Mouse (Mus musculus): ENCODE data around the gene Slc7a8.
A peak's percentile ranks its signal among the peaks of the same experiment; 100 is the strongest.

Gene Slc7a8

DNA sequence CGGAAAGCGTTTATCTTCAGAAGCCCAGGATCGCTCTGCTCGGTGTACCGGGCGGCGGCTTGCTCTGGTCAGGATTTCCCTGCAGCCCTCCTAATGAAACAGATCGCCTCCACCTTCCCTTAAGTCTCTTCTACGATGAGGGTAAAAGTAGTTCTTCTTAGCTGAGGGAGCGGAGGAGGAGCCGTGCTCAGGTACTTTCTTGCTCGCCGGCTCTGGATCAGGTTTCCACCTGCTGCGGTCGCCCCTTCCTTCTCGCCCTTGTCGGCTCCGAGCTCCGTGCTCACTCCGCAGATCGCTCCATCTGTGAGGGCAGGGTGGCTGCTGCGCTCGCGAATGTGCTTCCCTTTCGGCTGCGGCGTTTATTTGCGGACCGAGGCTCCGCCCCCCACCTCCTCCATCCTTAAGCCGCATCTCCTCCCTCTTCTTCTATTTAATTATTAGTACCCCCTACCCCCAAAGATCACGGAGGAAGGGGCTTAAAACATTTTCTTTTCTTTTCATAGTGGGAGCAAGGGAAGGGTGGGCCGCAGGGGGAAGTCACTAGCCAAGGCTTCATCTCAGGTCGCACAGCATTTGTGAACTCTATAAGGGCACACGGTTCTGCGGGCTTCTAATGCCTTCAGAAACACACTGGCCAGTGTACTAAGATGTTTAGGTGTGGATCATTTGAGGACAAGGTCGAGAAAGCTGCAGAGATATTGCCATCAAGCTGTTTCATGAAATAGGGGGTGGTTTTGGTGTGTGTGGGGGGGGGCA, at the start of gene Slc7a8:
Gene Slc7a8, minus strand, starts transcription at position 337 of the 756 bp plus-strand sequence.
- peak; percentile 57 for DNase-seq (ENCODE audit: low spot score)

DNA sequence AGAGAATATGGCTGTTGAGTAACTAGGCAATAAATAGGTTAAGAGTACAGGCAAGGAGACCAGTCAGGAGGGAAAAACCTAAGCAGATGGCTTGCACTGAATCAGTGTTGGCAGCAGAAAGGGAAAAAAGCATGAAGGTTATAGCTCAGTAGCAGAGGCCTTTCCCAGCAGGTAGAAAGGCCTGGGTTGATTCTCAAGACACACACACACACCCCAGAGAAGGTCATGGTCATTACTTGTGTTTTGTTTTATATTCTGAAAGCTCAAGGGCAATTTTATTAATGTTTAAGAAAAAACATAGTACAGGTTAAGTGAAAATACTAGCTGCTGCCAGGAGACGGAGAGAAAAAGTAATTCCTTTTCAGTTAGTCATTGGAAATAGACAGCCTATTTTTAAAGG, 42.0 kb upstream of the Slc7a8 start:
- DNase-seq (ENCODE audit: low spot score): no peak

DNA sequence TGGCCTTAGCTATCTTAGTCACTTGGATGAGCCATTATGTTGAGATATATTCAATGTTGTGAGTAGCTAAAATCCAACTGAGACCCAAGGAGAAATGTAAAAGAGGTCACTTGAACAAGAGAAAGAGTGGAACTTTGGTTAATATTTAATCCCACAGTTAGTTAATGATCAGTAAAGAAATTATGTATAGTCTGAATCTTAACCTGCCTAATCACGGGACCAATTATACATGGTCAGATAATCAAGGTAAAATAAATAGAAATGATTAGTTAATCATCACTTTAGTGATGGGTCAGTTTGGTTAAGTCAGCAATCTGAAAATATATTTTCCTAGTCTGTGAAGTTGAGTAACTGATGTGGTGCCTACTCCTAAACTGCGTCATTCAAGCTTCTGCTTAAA, 40.6 kb upstream of the Slc7a8 start:
- DNase-seq (ENCODE audit: low spot score): no peak

DNA sequence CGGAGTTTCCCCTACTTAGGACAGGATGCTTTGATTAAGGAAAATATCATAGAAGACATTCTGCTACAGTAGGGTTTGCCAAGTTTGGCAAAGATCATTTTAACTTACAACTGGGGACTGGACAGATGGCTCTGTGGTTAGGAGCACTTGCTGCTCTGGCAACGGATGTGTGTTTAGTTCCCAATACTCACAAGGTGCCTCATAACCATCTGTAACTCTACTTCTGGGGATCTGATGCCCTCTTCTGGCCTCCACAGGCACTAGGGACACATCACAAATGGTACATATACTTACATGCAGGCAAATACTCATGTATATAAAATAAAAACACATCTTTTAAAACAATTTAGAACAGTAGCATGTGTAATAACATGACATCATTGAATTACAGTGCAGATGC, 36.0 kb upstream of the Slc7a8 start:
- no peak for DNase-seq (ENCODE audit: low spot score)

DNA sequence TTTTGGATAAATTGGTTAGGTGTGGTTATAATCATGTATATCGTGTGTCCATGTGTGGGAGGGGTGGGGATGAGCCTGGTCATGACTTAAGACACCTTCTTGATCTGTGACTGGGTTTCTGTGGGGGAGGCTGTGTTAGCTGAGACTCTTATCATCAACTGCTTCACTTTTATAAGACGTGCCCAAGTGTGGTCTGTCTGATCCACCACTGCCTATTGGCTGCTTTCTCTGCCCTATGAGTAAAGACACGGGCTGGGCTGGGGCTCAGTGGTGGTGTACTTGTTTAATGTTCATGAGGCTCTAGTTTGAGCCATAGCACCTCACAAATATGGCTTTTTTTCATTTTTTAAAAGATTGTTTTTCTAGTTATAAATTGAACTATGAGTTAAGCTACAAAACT, 34.0 kb upstream of the Slc7a8 start:
- no peak for DNase-seq (ENCODE audit: low spot score)

DNA sequence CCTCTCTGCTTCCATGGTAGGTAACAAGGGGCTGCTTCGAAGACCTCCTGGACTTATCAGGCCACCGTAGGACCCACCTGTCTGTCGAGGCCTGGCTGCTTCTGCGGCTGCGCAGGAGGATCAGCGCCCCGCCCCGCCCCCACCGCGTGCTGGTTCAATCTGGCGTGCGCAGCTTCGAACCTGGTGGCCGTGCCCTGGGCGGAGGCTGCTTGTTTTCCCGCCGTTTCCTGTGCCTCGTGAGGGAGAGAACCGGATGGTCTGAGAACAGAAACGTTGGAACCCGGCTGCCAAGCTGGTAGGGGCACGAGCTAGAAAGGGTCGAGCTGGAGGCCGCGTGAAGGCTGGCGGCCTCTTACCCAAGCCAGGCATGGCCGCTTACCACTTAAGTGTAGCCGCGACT, 32.2 kb upstream of the Slc7a8 start, which contains the start of gene Rnf212b:
Gene Rnf212b, plus strand, starts transcription at position 151 of the 400 bp plus-strand sequence.
- DNase-seq (ENCODE audit: low spot score): no peak

DNA sequence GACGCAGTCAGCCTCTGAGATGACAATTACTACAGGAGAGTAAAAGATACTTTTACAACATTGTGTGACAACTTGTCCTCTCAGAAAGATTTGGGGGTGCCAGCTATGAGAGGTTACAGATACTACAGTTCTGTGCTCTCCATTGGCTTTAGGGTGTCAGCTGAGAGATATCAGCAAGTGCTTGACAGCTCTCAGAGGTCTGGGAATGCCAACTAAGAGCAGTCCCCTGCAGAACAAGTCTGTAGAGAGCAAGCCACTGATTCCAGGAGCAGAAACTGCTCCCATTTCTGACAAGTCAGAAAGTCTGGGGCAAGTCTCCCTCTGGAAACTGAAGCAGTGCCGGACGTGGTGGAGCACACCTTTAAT, 27.9 kb upstream of the Slc7a8 start:
- no peak for DNase-seq (ENCODE audit: low spot score)

DNA sequence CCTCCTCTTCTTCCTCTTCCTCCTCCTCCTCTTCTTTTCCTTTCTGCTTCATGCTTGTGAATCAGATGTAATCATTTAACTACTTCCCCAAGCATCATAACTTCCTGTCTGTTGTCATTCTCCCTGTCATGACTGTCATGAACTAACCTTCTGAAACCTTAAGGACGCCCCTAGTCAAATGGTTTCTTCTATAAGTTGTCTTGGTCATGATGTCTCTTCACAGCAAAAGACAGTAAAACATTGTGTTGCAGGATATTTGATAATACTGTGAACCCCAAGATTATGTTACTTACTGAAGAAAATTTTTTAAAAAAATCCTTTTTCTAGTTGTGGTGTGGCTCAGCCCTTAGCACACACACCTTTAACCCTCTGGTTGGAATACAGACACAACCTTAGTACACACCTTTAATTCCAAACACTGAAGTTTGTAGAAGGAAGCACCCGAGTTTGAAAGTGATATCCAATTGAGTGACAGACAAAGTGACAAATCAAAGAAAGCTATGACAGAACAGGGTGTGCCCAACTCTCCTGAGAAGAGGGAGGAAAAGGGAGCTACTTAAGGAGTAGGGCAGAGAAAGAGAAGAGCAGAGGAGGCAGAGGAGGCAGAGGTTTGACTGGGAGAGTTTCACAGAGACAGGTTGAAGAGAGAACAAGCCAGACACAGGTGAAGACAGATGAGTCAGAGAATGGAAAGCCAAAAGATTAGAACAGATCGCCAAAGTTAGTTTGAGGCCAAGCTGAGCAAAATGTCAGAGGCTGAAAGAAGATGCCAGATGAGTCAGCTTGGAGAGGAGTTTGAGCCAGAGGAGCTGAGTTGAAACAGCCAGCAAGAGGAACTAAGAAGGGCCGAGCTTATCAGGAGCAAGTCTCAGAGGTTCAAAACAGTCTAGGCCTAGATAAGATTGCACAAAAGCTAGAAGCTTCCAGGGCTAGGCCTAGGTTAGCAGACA, 27.2 kb upstream of the Slc7a8 start:
- DNase-seq (ENCODE audit: low spot score): no peak

DNA sequence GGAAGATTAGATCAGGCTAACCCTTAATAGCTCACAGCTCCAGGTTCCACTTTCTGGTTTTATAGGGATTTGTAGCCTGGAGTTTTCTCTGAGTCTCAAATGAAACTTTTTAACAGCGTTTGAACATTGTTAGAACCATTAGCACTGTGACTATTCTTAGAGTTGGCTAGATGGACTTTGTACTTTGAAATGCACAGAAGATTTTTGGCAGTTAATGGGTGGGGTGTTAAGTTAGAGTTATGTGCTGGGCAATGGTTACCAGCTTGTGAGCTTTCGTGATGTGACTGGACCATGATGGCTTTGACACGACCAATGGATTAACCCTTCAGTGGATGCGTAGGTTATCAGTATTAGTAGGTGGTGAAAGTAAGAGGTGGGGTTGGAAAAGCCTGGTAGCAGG, 24.4 kb upstream of the Slc7a8 start:
- no peak for DNase-seq (ENCODE audit: low spot score)

DNA sequence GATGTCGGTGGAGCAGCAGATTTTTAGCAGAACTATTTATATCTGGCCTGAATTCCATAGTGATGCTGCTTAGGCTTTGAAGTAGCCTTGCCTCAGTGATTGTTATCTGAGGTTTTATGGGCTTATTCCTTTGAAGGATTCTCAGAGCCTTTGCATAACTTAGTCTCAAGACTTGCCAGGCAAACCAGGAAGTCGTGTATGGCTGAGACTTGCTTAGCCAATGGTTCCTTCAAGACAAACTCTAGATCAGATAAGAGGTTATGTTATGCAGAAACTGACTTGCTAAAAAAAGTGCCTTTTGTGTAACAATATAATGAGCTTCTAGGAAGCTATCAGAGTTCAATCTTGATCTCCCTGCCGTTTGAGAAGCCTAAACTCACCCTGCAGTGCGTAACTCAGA, 20.7 kb upstream of the Slc7a8 start:
- no peak for DNase-seq (ENCODE audit: low spot score)

DNA sequence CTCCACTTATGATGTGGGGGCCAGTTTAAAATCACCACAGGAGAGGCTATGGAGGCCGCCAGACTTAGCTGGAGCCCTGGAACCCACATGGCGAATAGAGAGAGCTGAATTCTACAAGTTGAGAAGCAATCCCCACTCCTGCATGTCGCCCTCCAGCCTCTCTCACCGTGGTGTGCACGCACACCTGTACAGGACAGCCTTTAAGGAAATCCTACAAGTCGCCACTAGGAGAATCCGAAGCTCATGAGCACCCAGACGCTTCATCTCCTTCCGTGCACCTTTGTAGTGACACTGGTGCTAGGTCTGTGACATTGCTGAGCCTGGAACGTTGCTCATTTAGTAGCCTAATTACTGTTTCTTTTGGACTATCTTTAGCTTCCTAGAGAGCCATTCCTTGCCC, 17.9 kb upstream of the Slc7a8 start:
- no peak for DNase-seq (ENCODE audit: low spot score)

DNA sequence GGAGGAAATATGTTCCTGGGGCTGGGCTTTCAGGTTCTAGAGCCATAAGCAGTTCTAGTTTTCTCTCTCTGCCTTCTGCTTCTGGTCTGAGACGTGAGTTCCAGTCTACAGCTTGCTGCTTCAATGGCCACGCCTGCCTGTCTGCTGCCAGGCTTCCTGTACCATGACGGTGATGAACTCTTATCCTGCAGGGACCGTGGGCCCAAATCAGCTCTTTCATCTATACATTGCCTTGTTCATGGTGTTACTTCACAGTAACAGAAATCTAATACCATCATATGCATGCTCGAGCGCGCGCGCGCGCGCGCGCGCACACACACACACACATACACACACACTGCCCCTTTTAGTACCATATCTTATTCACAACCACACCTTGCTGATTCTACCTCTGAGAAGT, 15.0 kb upstream of the Slc7a8 start:
- DNase-seq (ENCODE audit: low spot score): no peak

DNA sequence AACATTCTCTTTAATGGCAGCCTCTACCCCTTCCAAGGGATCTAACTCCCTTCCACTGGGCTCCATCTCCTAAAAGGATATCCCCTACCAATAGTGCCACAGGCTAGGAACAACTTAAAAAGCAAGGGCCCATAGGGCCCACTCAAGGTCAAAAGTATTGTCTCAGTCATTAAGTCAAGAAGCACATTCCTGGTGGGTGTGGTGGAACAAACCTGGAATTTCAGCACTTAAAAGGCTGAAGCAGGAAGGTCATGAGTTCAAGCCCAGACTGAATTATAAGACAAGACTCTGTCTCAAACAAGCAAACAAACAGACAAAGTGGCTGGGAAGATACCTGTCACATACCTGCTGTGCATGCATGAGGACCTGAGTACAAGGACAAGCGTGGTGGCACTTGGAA, 14.2 kb upstream of the Slc7a8 start:
- no peak for DNase-seq (ENCODE audit: low spot score)

DNA sequence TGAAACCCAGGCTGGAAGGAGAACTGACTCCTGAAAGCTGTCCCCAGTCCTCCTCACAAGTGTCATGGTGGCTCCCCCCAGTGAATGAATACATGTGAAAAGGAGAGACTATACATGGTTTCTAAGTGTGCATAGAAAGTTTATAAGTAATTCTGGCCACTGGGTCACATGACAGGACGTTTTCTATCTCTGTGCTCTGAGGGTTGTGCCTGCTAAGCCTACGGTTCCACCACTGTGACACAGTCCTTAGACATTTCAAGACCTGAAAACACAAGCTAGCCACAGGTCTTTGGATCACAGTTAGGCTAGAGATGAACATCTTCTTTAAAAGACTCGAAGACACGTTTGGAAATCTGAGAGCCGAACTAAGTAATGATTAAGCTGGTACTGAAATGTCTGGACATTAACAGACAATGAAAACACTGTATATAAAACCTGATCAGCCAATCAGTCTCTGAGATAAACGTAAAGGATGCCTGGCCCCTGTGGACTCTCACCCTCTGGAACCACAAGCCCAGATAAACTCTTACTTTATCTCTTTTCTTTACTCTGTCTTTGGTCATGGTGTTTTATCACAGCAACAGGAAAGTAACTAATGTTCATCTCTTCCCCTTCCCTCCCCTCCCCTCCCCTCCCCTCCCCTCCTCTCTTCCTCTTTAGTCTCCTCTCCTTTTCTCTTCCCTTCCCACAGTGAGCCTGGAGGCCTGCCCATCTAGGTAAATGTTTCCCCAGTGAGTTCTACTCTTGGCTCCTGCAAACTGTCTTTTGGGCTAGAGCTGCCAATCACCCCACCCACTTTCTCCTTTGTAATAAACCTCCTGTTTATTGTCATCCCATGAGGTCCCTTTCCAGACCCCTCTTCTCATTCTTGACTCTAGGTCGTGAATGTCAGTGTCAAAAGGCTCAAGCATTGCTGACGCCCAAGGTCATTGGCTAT, 12.4 kb upstream of the Slc7a8 start:
- no peak for DNase-seq (ENCODE audit: low spot score)

DNA sequence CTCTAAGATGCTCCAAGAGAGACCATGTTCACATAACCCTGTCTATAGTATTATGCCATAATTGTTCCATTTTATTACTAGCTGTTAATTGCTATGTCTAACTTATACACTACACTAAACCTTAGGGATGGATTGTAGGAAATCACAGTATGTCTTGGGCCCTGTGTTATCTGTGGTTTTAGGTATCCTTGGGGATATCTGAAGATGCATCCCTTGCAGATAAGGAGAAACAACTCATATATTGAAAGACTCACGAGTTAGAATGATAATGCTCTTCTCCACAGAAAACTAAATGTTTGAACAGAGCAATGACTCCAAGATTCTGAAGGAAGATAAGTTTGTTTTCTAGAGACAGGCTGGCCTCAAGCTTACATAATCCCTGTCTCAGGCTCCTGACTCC, 11.6 kb upstream of the Slc7a8 start:
- DNase-seq (ENCODE audit: low spot score): no peak

DNA sequence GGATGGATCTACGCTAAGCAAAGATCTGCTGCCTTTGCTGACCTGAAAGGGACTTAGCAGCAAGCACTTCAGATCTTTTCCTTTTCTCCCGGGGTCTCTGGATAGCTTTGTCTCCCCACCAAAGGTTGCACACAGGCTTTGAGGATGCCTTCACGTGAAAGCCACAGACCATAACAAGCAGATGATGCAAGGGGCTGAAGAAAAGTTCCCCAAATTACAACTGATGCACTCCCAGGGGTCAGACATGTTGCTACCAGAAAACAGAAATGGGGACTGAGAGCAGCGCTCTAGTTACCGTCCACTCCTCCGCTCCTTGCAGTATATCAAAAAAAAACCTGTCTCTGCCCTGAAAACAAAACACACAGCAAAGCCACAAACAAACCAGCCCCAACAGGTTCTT, 10.4 kb upstream of the Slc7a8 start:
- no peak for DNase-seq (ENCODE audit: low spot score)

DNA sequence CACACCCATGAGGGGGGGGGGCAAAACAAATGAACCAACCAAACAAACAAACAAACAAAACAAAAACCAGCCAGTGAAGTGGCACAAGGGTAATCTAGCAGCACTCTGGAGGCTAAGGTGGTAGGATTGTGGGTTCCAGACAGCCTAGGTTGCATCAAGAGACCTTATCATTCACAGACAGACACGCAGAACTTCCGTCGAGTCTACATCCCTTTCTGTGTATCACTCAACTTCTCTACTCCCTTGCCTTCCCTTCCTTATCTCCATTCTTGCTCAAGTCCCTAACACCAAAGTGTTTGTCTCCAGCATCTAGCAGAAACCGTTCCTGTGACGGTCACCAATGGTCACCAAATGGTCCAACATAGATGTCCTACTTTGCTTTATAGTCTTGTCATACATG, 6.5 kb upstream of the Slc7a8 start:
- no peak for DNase-seq (ENCODE audit: low spot score)

DNA sequence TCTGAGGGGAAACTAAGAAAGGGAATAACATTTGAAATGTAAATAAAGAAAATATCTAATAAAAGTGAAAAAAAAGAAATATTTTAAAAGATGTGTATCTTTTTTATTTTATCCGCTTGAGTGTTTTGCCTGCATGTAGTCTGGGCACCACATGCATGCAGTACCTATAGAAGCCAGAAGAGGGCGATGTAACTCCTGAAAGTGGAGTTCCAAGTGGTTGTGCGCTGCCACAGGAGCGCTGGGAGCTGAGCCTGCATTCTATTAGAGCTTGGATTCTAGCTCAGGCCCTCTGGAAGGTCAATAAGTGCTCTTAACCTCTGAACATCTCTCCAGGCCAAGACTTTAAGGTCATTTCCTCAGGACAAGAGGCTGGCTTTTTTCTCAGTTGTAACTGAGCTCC, 5.5 kb upstream of the Slc7a8 start:
- no peak for DNase-seq (ENCODE audit: low spot score)

DNA sequence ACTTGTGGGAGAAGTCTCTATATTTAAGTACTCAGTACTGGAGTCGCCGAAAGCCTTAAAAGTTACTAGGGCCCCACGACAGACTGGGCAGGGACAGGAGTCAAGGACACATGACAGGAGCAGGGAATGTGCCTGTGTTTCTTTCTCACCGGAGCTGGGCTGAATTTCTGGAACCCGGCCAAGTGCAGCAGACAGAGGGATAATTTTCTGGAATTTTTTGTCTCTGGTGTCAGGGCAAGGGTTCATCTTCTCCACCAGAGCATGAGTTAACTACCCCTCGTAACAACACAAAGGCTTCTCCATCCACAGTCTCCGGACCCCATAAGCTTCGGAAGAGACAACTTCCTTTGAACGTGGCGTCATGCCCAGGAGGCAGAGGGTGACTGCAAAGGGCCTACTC, 4.7 kb upstream of the Slc7a8 start:
- no peak for DNase-seq (ENCODE audit: low spot score)

DNA sequence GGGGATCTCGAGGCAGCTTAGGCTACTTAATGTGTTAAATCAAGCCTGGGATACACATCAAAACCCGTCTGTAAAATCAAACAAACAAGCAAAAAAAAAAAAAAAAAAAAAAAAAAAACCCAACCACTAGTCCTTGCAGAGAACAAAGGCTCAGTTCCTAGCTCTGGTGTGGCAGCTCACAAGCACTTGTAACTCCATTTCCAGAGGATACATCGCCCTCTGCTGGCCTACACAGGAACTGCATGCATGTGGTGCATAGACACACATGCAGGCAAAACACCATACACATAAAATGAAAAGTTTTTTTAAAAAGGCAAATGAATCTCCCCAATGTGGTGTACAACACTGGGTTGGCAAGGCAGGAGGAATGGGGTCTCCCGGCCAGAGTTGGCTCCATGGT, 4.2 kb upstream of the Slc7a8 start:
- peak; percentile 75 for DNase-seq (ENCODE audit: low spot score)

DNA sequence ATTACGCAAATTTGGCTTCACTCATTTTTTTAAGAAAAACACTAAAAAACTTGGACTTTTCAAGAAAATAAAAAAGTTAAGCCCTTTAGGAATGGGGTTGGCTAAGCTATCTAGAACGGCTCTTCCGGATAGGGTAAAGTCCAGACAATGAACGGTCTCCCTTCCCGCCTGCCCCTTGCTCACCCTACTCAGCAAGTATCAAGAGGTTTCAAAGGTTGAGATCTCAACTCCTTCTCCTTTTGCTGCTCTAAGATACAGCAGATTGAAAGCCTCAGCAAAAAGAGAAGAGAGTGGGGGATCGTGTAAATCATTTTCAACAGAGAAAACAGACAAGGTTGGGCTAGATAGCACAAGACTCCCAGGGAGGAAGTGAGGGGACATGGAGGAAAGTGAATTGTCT, 1.2 kb upstream of the Slc7a8 start:
- DNase-seq (ENCODE audit: low spot score): no peak
